Mouse (Mus musculus): Measurements from ENCODE around the gene Igsf21.

DNA sequence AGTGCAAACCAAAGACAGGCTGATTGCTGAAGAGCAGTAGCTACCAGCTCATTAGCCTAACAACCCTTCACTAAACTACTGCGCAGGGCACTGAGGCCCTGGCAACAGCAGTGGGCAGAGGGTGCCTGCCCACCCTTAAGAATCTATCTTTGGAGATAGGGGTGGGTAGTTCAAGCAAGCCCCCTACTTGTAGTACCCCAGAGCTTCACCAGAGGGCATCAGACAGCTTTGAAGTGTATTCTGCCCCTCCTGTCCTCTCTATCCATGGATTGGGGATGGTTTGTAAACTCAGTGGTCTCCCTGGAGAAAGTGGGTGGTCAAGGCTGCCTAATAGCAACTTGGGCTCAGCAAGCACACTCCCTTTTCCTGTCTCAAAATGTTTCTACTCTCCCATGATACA lies 146.4 kb downstream of the Igsf21 start:
- TF ChIP-seq POLR2A (IDR thresholded peaks at IDR 0.05; ENCODE audit: insufficient read length, low read depth) (no peak), USF1 (IDR thresholded peaks at IDR 0.05; ENCODE audit: low read depth) (no peak), MYOD1 (IDR thresholded peaks at IDR 0.05; ENCODE audit: control insufficient read depth in 1 of 3, insufficient read length in 2 of 3, low read depth in 2 of 3) (no peak)

All from myocyte (in vitro differentiated cells).